Mouse (Mus musculus): ENCODE data around the gene Traf7. TPM values are rescaled to one million over a fixed set of nuclear protein-coding genes. Genes with fewer than 3 reads are reported as not detected.
A peak's percentile ranks its signal among the peaks of the same experiment; 100 is the strongest.

Gene Traf7
- polyA plus RNA-seq, 1 experiment = 223 TPM

DNA sequence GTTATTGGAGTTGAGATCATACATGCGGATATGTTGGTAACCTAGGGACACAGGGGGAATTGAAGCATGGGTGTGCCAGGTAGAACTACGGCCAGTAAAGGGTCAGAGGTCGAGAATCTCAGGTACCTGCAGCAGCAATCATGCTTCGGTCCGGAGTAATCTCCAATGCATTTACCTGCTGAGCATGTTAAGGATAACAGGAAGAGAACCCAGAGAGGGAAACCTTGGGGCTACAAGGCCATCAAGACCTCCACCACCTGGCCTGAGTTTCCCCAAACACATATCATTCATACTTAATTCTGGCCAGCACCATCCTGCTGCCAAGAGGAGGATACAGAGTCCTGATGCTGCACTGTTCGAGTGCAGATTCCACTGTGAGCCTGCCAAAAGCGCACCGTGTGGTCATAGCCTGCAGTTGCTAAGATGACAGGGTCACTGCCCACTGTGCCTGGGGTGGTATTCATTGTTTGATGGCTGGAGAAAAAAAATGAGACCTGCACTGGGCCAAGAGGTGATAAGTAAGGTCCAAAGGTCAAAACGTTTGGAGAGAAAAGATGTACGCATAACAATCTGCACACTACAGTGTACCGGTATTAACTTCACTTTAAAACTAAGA is 49.6 kb downstream of the Traf7 start:
- DNase-seq (ENCODE audit: low spot score) = no peak

DNA sequence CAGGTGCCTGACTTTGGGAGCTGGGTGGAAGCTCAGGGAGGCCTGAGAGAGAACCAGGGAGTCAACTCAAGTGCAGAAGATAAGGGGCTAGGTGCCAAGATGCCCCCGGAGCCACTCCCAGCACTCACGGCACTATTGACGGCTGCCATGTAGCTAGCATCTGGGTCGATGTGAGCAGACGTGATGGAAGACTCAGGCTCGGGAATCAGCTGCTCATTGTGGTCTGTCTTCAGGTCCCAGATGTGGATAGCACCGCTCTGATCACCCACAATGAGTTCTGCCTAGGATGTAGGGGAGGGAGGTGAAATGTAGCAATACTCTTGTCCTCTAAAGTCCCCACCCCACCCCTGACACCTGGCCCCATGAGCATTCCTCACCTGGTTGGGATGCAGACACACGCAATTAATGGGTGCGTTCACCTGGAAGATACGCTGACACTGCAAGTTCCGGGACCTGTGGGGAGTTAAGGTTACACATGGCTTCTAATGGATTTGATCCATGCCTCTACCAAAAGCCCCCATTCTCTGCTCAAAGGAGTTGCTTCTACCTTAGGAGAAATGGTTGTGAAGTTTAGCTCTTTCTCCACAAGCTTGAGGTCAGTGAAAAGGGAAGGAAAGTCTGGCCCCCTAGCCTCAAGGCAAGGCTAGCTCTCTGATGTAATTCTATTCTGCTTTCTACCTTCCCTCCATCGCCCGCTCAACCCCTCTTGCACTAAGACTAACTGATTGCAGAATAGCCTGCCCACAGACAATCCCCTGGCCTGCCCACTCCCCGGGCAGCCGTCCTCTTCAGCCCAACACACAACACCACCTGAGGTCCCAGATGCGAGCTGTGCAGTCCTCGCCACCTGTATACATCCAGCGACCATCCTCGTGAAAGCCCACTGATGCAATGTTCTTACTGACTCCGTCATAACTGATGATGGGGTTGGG is 50.4 kb downstream of the Traf7 start:
- no peak for DNase-seq (ENCODE audit: low spot score)

DNA sequence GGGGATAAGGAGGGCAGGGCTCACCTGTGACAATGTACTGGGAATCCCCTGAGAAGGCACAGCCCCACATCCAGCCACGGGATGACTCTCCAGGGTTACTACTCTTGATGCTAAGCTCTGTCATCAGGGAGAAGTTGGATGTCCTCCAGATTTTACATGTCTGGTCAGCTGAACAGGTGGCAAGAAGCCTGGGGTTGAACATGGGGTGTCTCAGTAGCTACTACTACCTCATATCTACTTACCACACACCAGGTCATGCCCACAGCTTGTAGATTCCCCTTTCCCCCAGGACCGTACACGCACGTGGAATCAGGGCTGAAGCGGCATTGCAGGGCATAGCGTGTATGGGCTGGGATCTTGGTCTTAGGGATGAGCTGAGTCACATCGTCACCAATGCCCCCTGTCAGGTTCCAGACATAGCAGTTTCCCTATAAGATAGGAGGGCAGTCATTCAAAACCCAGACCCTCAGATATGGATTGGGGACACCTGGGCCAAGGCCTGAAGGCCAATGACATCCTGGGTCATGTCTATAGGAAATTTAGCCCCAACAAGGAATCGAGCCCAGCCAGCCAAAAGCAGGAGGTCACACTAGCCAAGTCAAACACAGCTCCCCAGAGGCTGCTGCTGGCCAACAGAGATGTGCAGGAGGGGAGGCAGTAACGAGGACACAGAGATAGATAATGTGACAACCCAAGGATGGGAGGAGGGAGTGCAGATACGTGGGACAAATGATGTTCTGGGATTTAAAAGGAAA is 51.5 kb downstream of the Traf7 start:
- DNase-seq (ENCODE audit: low spot score) = no peak

DNA sequence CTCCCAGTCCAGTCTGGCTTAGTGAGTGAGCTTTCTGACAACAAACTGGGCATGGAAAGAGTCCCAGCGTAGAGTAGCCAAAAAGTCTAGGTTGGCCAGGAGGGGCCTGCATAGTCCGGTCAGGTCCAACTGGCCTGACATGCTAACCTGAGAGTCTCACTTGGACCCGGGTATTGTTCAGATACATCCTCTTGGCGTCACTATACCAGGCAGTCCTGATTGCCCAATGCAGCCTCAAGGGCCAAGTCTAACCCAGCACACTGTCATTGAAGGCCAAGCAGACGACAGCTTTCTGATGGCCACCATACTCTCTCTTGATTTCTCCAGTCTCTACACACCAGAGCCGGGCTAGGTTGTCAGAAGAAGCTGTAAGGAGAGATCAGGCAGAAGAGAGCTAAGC is 52.2 kb downstream of the Traf7 start:
- DNase-seq (ENCODE audit: low spot score) = no peak

DNA sequence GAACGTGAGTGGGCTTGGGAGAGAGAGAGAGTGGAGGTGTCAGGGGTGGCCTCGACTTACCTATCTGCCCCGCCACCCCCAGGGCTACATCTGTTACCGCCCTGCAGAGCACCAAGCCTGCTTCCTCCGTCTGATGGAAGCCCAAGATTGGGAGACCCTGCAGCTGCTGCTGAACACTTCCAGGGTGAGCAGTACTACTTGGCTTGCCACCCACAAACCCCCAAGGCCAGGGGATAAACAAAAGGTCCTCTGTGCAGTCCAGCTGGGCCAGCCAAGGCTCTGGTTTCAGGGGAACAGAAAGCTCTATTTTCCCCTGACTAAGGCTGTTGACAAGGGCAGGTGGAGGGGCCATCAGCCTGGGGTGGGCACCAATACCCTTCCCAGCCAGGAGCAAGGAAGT is 53.2 kb downstream of the Traf7 start:
- DNase-seq (ENCODE audit: low spot score) = no peak

DNA sequence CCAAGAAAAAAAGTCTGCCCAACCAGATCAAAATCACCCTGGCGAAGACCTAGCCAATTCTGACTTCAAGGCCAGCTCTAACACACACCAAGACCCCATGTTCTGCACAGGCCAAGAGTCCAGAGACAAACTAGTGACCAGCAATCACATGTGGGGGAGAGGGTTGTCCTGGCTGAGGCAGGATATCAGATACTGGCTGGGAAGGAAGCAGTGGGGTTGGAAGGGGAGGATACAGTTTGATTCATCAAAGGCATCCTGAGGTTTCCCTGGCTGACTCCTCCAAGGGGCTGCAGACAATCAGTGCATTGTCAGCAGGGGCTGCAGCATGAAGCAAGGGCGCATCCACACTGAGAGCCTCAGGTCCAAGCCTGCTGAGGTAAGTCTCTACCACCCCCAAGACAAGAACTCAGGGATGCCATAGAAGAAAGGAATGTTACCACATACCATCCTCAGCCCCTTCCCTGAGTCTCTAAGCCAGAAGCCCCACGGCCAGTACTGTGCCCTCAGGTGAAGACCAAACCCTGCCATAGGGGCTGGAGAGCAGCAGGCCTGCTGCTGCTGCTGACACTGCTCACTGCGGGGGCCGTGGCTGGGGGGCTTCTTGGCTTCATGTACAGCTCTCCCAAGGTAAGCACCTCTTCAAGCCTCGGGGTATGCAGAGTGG is 54.0 kb downstream of the Traf7 start, which contains the start of gene Bricd5:
TSS of gene Bricd5 (plus strand) at position 273 of the 664 bp plus-strand sequence.
- no peak for DNase-seq (ENCODE audit: low spot score)

DNA sequence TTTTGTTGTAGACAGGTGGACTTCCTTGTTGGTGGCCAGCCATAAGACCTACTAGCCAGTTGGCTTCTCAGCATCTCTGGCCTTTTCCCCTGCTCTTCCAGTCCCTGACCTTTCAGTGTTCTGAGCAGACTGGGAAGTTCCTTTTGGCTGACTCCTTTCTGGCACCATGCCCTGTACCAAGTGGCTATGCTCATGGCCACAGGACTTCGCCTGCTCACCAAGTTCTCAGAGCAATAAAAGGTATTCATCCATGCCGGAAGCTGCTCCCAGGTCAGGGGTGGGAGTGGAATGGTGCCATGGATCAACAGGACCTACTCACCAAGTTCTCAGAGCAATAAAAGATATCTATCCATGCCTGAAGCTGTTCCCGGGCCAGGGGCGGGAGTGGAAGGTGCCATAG is 55.2 kb downstream of the Traf7 start:
- DNase-seq (ENCODE audit: low spot score) = no peak

DNA sequence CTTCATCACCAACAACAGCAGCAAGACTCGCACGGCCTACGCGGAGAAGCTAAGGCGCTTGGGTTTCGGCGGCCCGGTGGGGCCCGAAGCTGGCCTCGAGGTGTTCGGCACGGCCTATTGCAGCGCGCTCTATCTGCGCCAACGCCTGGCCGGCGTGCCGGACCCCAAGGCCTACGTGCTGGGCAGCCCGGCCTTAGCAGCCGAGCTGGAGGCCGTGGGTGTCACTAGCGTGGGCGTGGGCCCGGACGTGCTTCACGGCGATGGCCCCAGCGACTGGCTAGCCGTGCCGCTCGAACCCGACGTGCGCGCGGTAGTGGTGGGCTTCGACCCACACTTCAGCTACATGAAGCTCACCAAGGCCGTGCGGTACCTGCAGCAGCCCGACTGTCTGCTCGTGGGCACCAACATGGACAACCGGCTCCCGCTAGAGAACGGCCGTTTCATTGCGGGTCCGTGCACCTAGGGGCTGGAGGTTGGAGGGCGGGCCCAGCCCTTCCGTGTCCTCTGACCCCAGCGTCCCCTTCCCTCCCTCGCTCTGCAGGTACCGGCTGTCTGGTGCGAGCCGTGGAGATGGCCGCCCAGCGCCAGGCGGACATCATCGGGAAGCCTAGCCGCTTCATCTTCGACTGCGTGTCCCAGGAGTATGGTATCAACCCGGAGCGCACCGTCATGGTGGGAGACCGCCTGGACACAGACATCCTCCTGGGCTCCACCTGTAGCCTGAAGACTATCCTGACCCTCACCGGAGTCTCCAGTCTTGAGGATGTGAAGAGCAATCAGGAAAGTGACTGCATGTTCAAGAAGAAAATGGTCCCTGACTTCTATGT is 56.8 kb downstream of the Traf7 start:
- no peak for DNase-seq (ENCODE audit: low spot score)

DNA sequence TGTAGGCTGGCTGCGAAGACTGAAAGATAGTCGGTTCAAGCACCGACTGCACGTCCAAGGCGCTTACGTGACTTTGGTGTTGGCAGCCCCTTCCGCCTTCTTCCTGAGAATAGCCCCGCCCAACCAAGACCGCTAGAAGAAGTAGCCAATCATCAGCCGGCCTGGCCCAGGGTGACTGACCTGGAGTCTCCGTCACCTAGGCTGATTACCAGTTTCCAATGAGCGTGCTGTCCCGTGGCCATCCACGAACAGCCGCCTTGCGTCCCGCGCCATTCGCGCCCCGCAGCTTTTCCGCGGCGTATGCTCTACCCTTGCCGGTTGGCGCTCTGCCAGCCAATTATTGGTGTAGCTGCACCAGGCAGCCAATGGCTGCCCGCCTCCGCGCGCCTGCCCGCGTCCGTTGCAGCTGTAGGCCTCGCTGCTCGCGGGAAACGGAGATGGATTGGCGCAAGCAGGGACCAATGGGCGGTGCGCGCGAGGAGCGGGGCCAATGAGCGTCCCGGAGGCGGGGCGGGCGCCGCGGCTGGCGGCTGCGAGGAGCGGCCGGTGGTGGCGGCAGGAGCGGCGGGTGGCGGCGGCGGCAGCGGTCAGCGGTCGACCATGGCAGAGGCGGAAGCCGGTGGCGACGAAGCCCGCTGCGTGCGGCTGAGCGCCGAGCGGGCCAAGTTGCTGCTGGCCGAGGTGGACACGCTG is 57.7 kb downstream of the Traf7 start, which contains the start of the genes E4f1 and Pgp:
TSS of gene E4f1 (minus strand) at position 404 of the 693 bp plus-strand sequence.
TSS of gene Pgp (plus strand) at position 483 of the 693 bp plus-strand sequence.
- peak; percentile 99 for DNase-seq (ENCODE audit: low spot score)

DNA sequence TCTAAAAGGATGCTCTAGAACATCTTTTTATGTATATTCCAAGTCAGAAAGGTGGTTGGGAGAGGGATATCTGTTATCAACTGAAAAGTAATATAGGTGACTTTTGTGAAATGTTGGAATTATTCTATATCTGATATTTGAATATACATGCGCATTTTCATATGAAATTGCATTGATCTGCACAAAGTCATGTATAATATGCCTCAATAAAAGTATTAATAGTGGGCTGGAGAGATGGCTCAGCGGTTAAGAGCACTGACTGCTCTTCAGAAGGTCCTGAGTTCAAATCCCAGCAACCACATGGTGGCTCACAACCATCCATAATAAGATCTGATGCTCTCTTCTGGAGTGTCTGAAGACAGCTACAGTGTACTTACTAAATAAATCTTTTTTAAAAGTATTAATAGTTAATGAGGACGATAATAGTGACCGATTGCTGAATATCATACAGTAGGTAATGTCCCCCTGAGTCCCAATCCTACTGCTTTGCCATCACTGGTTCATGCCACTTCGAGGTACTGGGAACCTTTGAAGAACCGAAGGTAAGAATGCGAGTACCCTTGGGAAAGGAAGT is 58.3 kb downstream of the Traf7 start:
- no peak for DNase-seq (ENCODE audit: low spot score)

DNA sequence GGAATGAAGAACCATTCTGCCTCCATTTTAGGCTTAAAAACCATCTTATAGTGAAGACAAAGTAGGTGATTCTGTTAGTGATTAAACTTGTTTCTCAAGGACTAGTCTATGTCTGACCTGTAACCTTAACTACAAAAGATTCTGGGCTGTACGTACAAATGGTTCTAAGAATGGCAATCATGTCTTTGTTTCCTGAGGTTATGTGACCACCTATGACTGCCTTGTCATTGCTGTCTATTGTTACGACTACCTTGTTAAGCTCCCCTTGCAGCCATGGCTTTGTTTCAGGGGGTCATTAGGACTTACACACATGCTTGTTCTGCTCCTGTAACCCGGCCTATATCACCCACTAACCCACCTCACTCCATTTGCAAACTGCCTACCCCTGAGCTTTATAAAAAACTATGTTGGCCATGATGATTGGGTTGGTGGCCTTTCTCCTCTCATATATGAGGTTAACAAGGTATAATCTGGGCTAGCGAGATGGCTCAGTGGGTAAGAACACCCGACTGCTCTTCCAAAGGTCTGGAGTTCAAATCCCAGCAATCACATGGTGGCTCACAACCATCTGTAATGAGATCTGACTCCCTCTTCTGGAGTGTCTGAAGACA is 59.0 kb downstream of the Traf7 start:
- no peak for DNase-seq (ENCODE audit: low spot score)

DNA sequence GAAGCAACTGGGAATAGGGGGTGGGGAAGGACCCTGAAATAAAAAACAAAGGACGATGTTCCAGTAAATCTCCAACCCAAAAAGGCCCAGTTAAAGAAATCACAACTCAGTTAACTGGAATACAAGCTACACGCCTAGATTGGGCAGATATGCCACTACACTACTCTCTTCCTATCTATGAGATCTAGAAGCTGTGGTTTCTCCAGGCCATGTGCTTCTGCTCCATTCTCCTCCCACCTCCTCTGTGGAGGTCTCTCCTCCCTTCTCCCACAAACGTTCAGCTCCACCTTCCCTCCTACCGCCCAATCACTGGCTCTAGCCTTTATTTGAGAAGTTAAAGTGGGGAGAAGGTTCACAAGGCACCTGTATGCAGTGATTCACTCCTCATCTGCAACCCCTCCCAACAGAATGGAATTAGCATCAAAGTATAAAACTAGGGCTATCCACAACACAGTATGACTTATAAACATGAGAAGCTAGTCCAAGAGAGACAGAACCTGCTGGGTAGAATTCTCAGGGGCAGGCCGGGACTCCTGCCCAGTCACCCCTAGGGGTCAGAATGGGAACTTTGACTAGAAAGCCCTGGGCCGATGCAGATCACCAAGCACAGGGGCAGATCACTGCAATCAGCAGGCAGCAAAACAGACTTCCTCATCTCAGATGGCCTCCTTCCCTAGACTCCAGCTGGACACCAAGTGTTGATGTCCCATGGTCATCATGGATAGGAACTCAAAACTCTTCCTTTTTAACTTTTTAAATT is 64.2 kb downstream of the Traf7 start:
- no peak for DNase-seq (ENCODE audit: low spot score)

DNA sequence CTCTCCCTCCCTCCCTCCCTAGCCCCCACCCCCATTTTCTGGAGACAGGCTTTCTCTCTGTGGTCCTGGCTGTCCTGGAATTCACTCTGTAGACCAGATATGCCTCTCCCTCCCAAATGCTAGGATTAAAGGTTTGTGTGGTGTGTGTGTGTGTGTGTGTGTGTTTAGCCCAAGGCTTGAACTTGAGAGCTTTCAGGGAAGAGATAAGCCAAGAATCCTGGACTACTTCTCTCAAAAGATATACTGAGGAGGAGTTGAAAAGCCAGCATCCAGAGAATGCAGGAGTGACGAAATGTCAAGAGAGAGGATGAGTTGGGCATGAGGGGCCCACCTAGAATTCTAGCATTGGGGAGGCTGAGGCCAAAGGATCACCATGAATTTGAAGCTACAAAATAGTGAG is 64.8 kb downstream of the Traf7 start:
- no peak for DNase-seq (ENCODE audit: low spot score)

DNA sequence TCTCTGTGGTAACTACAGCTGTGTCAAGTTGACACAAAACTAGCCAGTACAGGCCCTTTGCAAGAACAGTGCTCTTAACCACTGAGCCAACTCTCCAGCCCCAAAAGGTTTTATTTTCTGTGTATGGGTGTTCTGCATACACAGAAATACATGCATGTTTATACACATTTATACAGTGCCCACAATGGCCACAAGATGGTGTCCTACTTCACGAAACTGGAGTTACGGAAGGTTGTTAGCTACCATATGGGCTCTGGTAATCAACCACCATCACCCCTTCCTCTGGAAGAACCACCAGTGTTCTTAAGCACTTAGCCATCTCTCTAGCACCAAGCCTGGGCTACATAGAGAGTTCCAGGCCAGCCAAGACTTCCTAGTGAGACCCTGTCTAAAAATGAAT is 66.2 kb downstream of the Traf7 start:
- DNase-seq (ENCODE audit: low spot score) = no peak
